ENCODE assay signal across 19 mouse cellular contexts in the genomic region with DNA sequence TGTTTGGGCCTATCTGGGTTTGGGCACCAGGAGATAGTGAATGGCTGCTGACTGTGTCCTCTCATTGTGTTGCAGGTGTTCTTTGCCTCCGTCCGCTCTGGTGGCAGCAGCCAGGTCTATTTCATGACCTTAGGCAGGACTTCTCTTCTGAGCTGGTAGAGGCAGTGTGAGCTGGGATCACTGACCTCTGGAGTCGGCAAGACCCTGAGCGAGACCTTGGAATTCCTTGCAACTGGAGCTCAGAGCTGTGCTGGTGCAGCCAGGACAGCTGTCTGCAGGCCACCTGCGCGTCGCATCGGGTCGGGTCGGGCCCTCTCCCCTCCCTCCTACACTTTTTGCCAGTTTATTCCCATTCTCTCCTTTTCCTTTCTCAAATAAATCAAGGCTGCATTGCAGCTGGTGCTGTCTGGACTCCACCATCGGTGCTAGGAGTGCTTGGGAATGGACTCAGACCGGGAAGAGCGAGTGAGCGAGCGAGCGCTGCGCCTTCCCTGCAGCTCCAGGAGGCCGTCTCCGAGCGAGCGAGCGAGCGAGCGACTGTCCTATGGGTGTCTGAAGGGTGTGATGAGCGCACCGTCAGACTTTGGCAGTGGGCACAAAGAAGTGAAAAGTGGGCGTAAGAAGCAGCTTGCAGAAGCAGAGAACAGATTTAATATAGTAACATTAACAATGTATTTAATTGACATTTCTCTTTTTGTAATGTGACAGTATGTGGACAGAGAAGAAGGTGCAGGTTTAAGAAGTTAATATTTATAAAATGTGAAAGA. TPM values are rescaled to one million over a fixed set of nuclear protein-coding genes. Genes with fewer than 3 reads are reported as not detected.
A peak's percentile ranks its signal among the peaks of the same experiment; 100 is the strongest.
DNase-seq lines count a peak whose midpoint lies in the region; ATAC-seq and TF ChIP-seq lines count a peak whose summit lies in the region.
"Had no signal": no experiment of that assay in that cellular context is flagged by ENCODE, and none has a peak within 500 bp of the region (broad histone marks: within the 10 kb centered on the region; RNA-seq: fewer than 3 reads in every experiment).

No protein-coding gene starts in this region.

- intact Hi-C loops in left cerebral cortex, adult 2 months (cut with DNase I): loop anchor here (5.0 kb wide), 1 partner anchor 353 kb away; no protein-coding TSS in a partner anchor

- DNase-seq in left cerebral cortex, adult 2 months (ENCODE audit: extremely low spot score in 1 of 2, low spot score in 2 of 2): no peak
- DNase-seq in left cerebral cortex, adult 11 months (ENCODE audit: low spot score): no peak
- peak; percentile 82 for DNase-seq in brain, adult 2 months (ENCODE audit: low read depth, low spot score)
- DNase-seq in forebrain, embryonic 10.5 days (ENCODE audit: extremely low spot score, low spot score): no peak
- DNase-seq: cerebellum, postnatal 14 days; embryo, embryonic 11 days; lung, adult 2 months; spleen, adult 18-20 months had no signal

- TF ChIP-seq POLR2A in myocyte (IDR thresholded peaks at IDR 0.05; ENCODE audit: insufficient read length, low read depth): peak; percentile 28

- H3K4me3 ChIP-seq in intestine, postnatal 0 days (ENCODE audit: low read depth, low read length): no peak overlapping the region
- H3K4me3 ChIP-seq in intestine, embryonic 15.5 days (replicated peaks): no peak overlapping the region
- no peak overlapping the region for H3K4me3 ChIP-seq in left cerebral cortex, adult 2 months
- no peak overlapping the region for H3K4me3 ChIP-seq in myocyte
- no peak overlapping the region for H3K4me3 ChIP-seq in forebrain, embryonic 10.5 days
- H3K4me3 ChIP-seq: heart, embryonic 10.5 days; hindbrain, embryonic 12.5 days; limb, embryonic 12.5 days; liver, embryonic 12.5 days; midbrain, embryonic 15.5 days had no signal

- TF ChIP-seq CTCF in intestine, postnatal 0 days (IDR thresholded peaks at IDR 0.05; ENCODE audit: low read depth): no peak
- no peak for TF ChIP-seq CTCF in left cerebral cortex, adult 2 months (IDR thresholded peaks at IDR 0.05)

- no peaks in the 10 kb centered on the region for H3K4me1 ChIP-seq in intestine, postnatal 0 days (replicated peaks; ENCODE audit: control insufficient read depth, insufficient read depth, low read length)
- H3K4me1 ChIP-seq in intestine, embryonic 15.5 days (replicated peaks): no peaks in the 10 kb centered on the region
- H3K4me1 ChIP-seq in forebrain, embryonic 10.5 days: no peaks in the 10 kb centered on the region
- H3K4me1 ChIP-seq: heart, embryonic 10.5 days; hindbrain, embryonic 12.5 days; limb, embryonic 12.5 days; liver, embryonic 12.5 days; midbrain, embryonic 15.5 days had no signal

- H3K27me3 ChIP-seq in intestine, postnatal 0 days (replicated peaks; ENCODE audit: control insufficient read depth, insufficient read depth, low read length): no peaks in the 10 kb centered on the region
- no peaks in the 10 kb centered on the region for H3K27me3 ChIP-seq in intestine, embryonic 15.5 days (replicated peaks)
- H3K27me3 ChIP-seq in myocyte (ENCODE audit: control insufficient read depth, insufficient read depth, insufficient read length): no peaks in the 10 kb centered on the region
- H3K27me3 ChIP-seq in forebrain, embryonic 10.5 days (ENCODE audit: poor library complexity, severe bottlenecking): no peaks in the 10 kb centered on the region
- H3K27me3 ChIP-seq: hindbrain, embryonic 12.5 days; limb, embryonic 12.5 days; liver, embryonic 12.5 days; midbrain, embryonic 15.5 days had no signal

- H3K27ac ChIP-seq in intestine, postnatal 0 days (ENCODE audit: low read depth, low read length): 0 out of 2 replicates have a peak overlapping the region, but pooled peaks have one; percentile 2
- no peak overlapping the region for H3K27ac ChIP-seq in intestine, embryonic 15.5 days
- H3K27ac ChIP-seq in left cerebral cortex, adult 2 months: peak overlapping the region; percentile 48; the same call in 1 of the 2 replicates
- no peak overlapping the region for H3K27ac ChIP-seq in forebrain, embryonic 10.5 days
- H3K27ac ChIP-seq: heart, embryonic 10.5 days; hindbrain, embryonic 12.5 days; kidney, postnatal 0 days; limb, embryonic 12.5 days; liver, embryonic 12.5 days; midbrain, embryonic 15.5 days had no signal

- no peak overlapping the region for H3K4me2 ChIP-seq in intestine, postnatal 0 days (replicated peaks; ENCODE audit: low read depth)
- H3K4me2 ChIP-seq in intestine, embryonic 15.5 days (replicated peaks): no peak overlapping the region
- no peak overlapping the region for H3K4me2 ChIP-seq in myocyte (ENCODE audit: low read depth)
- H3K4me2 ChIP-seq: hindbrain, embryonic 12.5 days; limb, embryonic 12.5 days; liver, embryonic 12.5 days; midbrain, embryonic 15.5 days had no signal

- no peak overlapping the region for H3ac ChIP-seq in myocyte (ENCODE audit: control insufficient read depth, insufficient read length)

- peaks cover 50% of the 10 kb centered on the region for H3K36me3 ChIP-seq in intestine, postnatal 0 days (ENCODE audit: control insufficient read depth, insufficient read depth)
- H3K36me3 ChIP-seq in intestine, embryonic 15.5 days: peaks cover 23% of the 10 kb centered on the region
- H3K36me3 ChIP-seq in myocyte (ENCODE audit: control insufficient read depth, insufficient read depth): peaks cover 57% of the 10 kb centered on the region
- H3K36me3 ChIP-seq in forebrain, embryonic 10.5 days (replicated peaks): peaks cover 88% of the 10 kb centered on the region

- WGBS in intestine, postnatal 0 days: 91% methylated on average over 27 of the region's 27 CpGs
- 87% methylated on average over 27 of the region's 27 CpGs for WGBS in intestine, embryonic 15.5 days
- WGBS in forebrain, embryonic 10.5 days: 87% methylated on average over 27 of the region's 27 CpGs

- ATAC-seq in intestine, postnatal 0 days: no peak
- no peak for ATAC-seq in intestine, embryonic 15.5 days
- ATAC-seq: forebrain, embryonic 16.5 days; liver, embryonic 12.5 days; midbrain, embryonic 15.5 days had no signal

- H3K9ac ChIP-seq in intestine, postnatal 0 days (ENCODE audit: low read depth, low read length): no peak overlapping the region
- no peak overlapping the region for H3K9ac ChIP-seq in intestine, embryonic 15.5 days
- H3K9ac ChIP-seq: hindbrain, embryonic 12.5 days; limb, embryonic 12.5 days; liver, embryonic 12.5 days; midbrain, embryonic 15.5 days had no signal

- H3K9me3 ChIP-seq in intestine, postnatal 0 days (ENCODE audit: control insufficient read depth): no peaks in the 10 kb centered on the region
- H3K9me3 ChIP-seq in intestine, embryonic 15.5 days: no peaks in the 10 kb centered on the region
- no peaks in the 10 kb centered on the region for H3K9me3 ChIP-seq in forebrain, embryonic 10.5 days
- H3K9me3 ChIP-seq: heart, embryonic 10.5 days; hindbrain, embryonic 12.5 days; limb, embryonic 12.5 days; liver, embryonic 12.5 days; midbrain, embryonic 15.5 days had no signal

- no peaks in the 10 kb centered on the region for H3K79me2 ChIP-seq in myocyte (ENCODE audit: control insufficient read depth, insufficient read depth)

TF ChIP-seq in myocyte, 11 proteins besides CTCF, POLR2A, EP300 and RAD21:
- no peak for TF ChIP-seq TCF3 (IDR thresholded peaks at IDR 0.05; ENCODE audit: insufficient read length, low read depth)
- no peak for TF ChIP-seq MYOD1 (IDR thresholded peaks at IDR 0.05; ENCODE audit: control insufficient read depth in 1 of 3, insufficient read length in 2 of 3, low read depth in 2 of 3)
- no peak for TF ChIP-seq MYOG (IDR thresholded peaks at IDR 0.05; ENCODE audit: control insufficient read depth in 1 of 3, insufficient read depth in 1 of 3, insufficient read length in 2 of 3, low read depth in 2 of 3)
- TF ChIP-seq POLR2AphosphoS2 (IDR thresholded peaks at IDR 0.05; ENCODE audit: insufficient read length, low read depth): no peak
- no peak for TF ChIP-seq MAX (IDR thresholded peaks at IDR 0.05; ENCODE audit: low read depth)
- no peak for TF ChIP-seq REST (IDR thresholded peaks at IDR 0.05; ENCODE audit: insufficient read depth, insufficient read length)
- no peak for TF ChIP-seq CEBPB (IDR thresholded peaks at IDR 0.05; ENCODE audit: insufficient read depth, poor library complexity, severe bottlenecking)
- TF ChIP-seq TCF12 (IDR thresholded peaks at IDR 0.05; ENCODE audit: insufficient read depth, poor library complexity, severe bottlenecking): no peak
- no peak for TF ChIP-seq E2F4 (IDR thresholded peaks at IDR 0.05; ENCODE audit: insufficient read depth)
- TF ChIP-seq SRF (IDR thresholded peaks at IDR 0.05; ENCODE audit: control insufficient read depth, insufficient read length, low read depth): no peak
- no peak for TF ChIP-seq USF1 (IDR thresholded peaks at IDR 0.05; ENCODE audit: low read depth)

RNA-seq across cellular contexts. Expression of a gene that starts 49.1 kb away (rescaled TPM):
- 1.6 and 2.1 TPM in 2 replicates for polyA plus RNA-seq in intestine, postnatal 0 days (2015; fragmentation: Nextera tagmentation; extraction: Ambion mirVana)
- 1.4 and 1.5 TPM in 2 replicates for polyA plus RNA-seq in intestine, embryonic 15.5 days (2015; fragmentation: Nextera tagmentation; extraction: Ambion mirVana)
- not detected for total RNA-seq in left cerebral cortex, adult 2 months (2021)
- 0.10 TPM for polyA plus RNA-seq in myocyte (2012; fragmentation: generic; extraction: Trizol)
- polyA plus RNA-seq in forebrain, embryonic 10.5 days (2016; fragmentation: Nextera tagmentation; extraction: Ambion mirVana): 0.40 TPM in 1 of 2 replicates, not detected in the other
- total RNA-seq: gastrocnemius, postnatal 4 days had no signal

Comparison
In these comparisons a context has a peak if more than half of its experiments do, and no peak if none do; other contexts are left out.
1. H3K27ac ChIP-seq: peak in intestine, postnatal 0 days (single experiment) and left cerebral cortex, adult 2 months (single experiment); none in intestine, embryonic 15.5 days (single experiment) and forebrain, embryonic 10.5 days (single experiment).